Mouse (Mus musculus): ENCODE measurements around the gene Zmiz1. TPM values are rescaled to one million over a fixed set of nuclear protein-coding genes. Genes with fewer than 3 reads are reported as not detected.

Gene Zmiz1
- polyA plus RNA-seq, 1 experiment from 2014 or later, result 37.0 TPM

GRCm38 (mm10) chr14:25600358-25600757, 141.4 kb downstream of the Zmiz1 start:
- H3K27me3 ChIP-seq (replicated peaks; ENCODE audit: control insufficient read depth, insufficient read depth, low read length), result no peaks in the 10 kb centered on the region
- peaks cover 23% of the 10 kb centered on the region for H3K4me1 ChIP-seq (ENCODE audit: control insufficient read depth, insufficient read depth, low read length)
- 89% methylated on average over 7 of the region's 7 CpGs for WGBS
- H3K9ac ChIP-seq (ENCODE audit: low read length), result no peak overlapping the region
- H3K9me3 ChIP-seq (replicated peaks; ENCODE audit: control insufficient read depth, low read length), result no peaks in the 10 kb centered on the region
- no peak overlapping the region for H3K4me3 ChIP-seq (ENCODE audit: low read depth, low read length)
- no peak overlapping the region for H3K27ac ChIP-seq (ENCODE audit: low read depth, low read length)
- H3K36me3 ChIP-seq (ENCODE audit: control insufficient read depth, insufficient read depth, low read length), result peaks cover 36% of the 10 kb centered on the region
- H3K4me2 ChIP-seq (ENCODE audit: low read length), result no peak overlapping the region
- ATAC-seq, result no peak
- DNase-seq (ENCODE audit: low spot score), result no peak

GRCm38 (mm10) chr14:25600951-25601350, 142.0 kb downstream of the Zmiz1 start:
- ATAC-seq, result no peak
- Histone ChIP-seq H3K4me1 (ENCODE audit: control insufficient read depth, insufficient read depth, low read length) (peaks cover 29% of the 10 kb centered on the region), H3K27ac (ENCODE audit: low read depth, low read length) (no peak overlapping the region), H3K4me2 (ENCODE audit: low read length) (no peak overlapping the region), H3K9me3 (replicated peaks; ENCODE audit: control insufficient read depth, low read length) (no peaks in the 10 kb centered on the region), H3K27me3 (replicated peaks; ENCODE audit: control insufficient read depth, insufficient read depth, low read length) (no peaks in the 10 kb centered on the region), H3K4me3 (ENCODE audit: low read depth, low read length) (no peak overlapping the region), H3K9ac (ENCODE audit: low read length) (no peak overlapping the region), H3K36me3 (ENCODE audit: control insufficient read depth, insufficient read depth, low read length) (peaks cover 36% of the 10 kb centered on the region)
- 52% methylated on average over 2 of the region's 2 CpGs for WGBS
- DNase-seq (ENCODE audit: low spot score), result no peak

- Histone ChIP-seq H3K4me2 (ENCODE audit: low read length) (no peak overlapping the region), H3K9ac (ENCODE audit: low read length) (no peak overlapping the region), H3K4me3 (ENCODE audit: low read depth, low read length) (no peak overlapping the region), H3K27me3 (replicated peaks; ENCODE audit: control insufficient read depth, insufficient read depth, low read length) (no peaks in the 10 kb centered on the region), H3K36me3 (ENCODE audit: control insufficient read depth, insufficient read depth, low read length) (peaks cover 26% of the 10 kb centered on the region), H3K4me1 (ENCODE audit: control insufficient read depth, insufficient read depth, low read length) (peaks cover 37% of the 10 kb centered on the region), H3K9me3 (replicated peaks; ENCODE audit: control insufficient read depth, low read length) (no peaks in the 10 kb centered on the region), H3K27ac (ENCODE audit: low read depth, low read length) (no peak overlapping the region)
- WGBS, result 94% methylated on average over 2 of the region's 2 CpGs
- no peak for ATAC-seq
- DNase-seq (ENCODE audit: low spot score), result no peak
These were observed 143.0 kb downstream of the Zmiz1 start for GRCm38 (mm10) chr14:25602018-25602417.

GRCm38 (mm10) chr14:25604395-25605142, 145.6 kb downstream of the Zmiz1 start:
- 2% methylated on average over 17 of the region's 18 CpGs for WGBS
- peaks cover 8% of the 10 kb centered on the region; the same call in 1 of the 2 replicates for H3K36me3 ChIP-seq (ENCODE audit: control insufficient read depth, insufficient read depth, low read length)
- no peak overlapping the region for H3K4me3 ChIP-seq (ENCODE audit: low read depth, low read length)
- ATAC-seq, result no peak
- peak; percentile 36 for DNase-seq (ENCODE audit: low spot score)
- H3K9me3 ChIP-seq (replicated peaks; ENCODE audit: control insufficient read depth, low read length), result no peaks in the 10 kb centered on the region
- no peaks in the 10 kb centered on the region for H3K27me3 ChIP-seq (replicated peaks; ENCODE audit: control insufficient read depth, insufficient read depth, low read length)
- peaks cover 46% of the 10 kb centered on the region for H3K4me1 ChIP-seq (ENCODE audit: control insufficient read depth, insufficient read depth, low read length)
- H3K9ac ChIP-seq (ENCODE audit: low read length), result 0 out of 2 replicates have a peak overlapping the region, but pooled peaks have one; percentile 14
- peak overlapping the region; percentile 73 for H3K27ac ChIP-seq (ENCODE audit: low read depth, low read length)
- no peak overlapping the region for H3K4me2 ChIP-seq (ENCODE audit: low read length)

GRCm38 (mm10) chr14:25606372-25607140, 147.6 kb downstream of the Zmiz1 start:
- peak overlapping the region; percentile 99 for H3K27ac ChIP-seq (ENCODE audit: low read depth, low read length)
- H3K36me3 ChIP-seq (ENCODE audit: control insufficient read depth, insufficient read depth, low read length), result 0 out of 2 replicates have a peak, but pooled peaks cover 2% of the 10 kb centered on the region
- peak overlapping the region; percentile 73 for H3K4me3 ChIP-seq (ENCODE audit: low read depth, low read length)
- H3K4me2 ChIP-seq (ENCODE audit: low read length), result peak overlapping the region; percentile 99
- peak overlapping the region; percentile 96 for H3K9ac ChIP-seq (ENCODE audit: low read length)
- under 1% methylated on average over 31 of the region's 31 CpGs for WGBS
- H3K27me3 ChIP-seq (replicated peaks; ENCODE audit: control insufficient read depth, insufficient read depth, low read length), result no peaks in the 10 kb centered on the region
- ATAC-seq, result peak; percentile 38
- peaks cover 65% of the 10 kb centered on the region for H3K4me1 ChIP-seq (ENCODE audit: control insufficient read depth, insufficient read depth, low read length)
- no peaks in the 10 kb centered on the region for H3K9me3 ChIP-seq (replicated peaks; ENCODE audit: control insufficient read depth, low read length)
- peak; percentile 57 for DNase-seq (ENCODE audit: low spot score)

GRCm38 (mm10) chr14:25607141-25607967, 148.4 kb downstream of the Zmiz1 start:
- ATAC-seq, result peak; percentile 85
- no peaks in the 10 kb centered on the region for H3K27me3 ChIP-seq (replicated peaks; ENCODE audit: control insufficient read depth, insufficient read depth, low read length)
- H3K27ac ChIP-seq (ENCODE audit: low read depth, low read length), result peak overlapping the region; percentile 99
- peak; percentile 91 for DNase-seq (ENCODE audit: low spot score)
- H3K9ac ChIP-seq (ENCODE audit: low read length), result peak overlapping the region; percentile 96
- peaks cover 6% of the 10 kb centered on the region; the same call in 1 of the 2 replicates for H3K36me3 ChIP-seq (ENCODE audit: control insufficient read depth, insufficient read depth, low read length)
- peak overlapping the region; percentile 99 for H3K4me2 ChIP-seq (ENCODE audit: low read length)
- H3K4me1 ChIP-seq (ENCODE audit: control insufficient read depth, insufficient read depth, low read length), result peaks cover 72% of the 10 kb centered on the region
- H3K9me3 ChIP-seq (replicated peaks; ENCODE audit: control insufficient read depth, low read length), result no peaks in the 10 kb centered on the region
- peak overlapping the region; percentile 73 for H3K4me3 ChIP-seq (ENCODE audit: low read depth, low read length)
- under 1% methylated on average over 72 of the region's 103 CpGs for WGBS

- peaks cover 6% of the 10 kb centered on the region; the same call in 1 of the 2 replicates for H3K36me3 ChIP-seq (ENCODE audit: control insufficient read depth, insufficient read depth, low read length)
- peak overlapping the region; percentile 99 for H3K4me2 ChIP-seq (ENCODE audit: low read length)
- H3K4me3 ChIP-seq (ENCODE audit: low read depth, low read length), result peak overlapping the region; percentile 73
- peak overlapping the region; percentile 96 for H3K9ac ChIP-seq (ENCODE audit: low read length)
- DNase-seq (ENCODE audit: low spot score) (peak; percentile 81), ATAC-seq (peak; percentile 73)
- peaks cover 73% of the 10 kb centered on the region for H3K4me1 ChIP-seq (ENCODE audit: control insufficient read depth, insufficient read depth, low read length)
- H3K27ac ChIP-seq (ENCODE audit: low read depth, low read length), result peak overlapping the region; percentile 99
- under 1% methylated on average over 26 of the region's 53 CpGs for WGBS
- H3K27me3 ChIP-seq (replicated peaks; ENCODE audit: control insufficient read depth, insufficient read depth, low read length), result no peaks in the 10 kb centered on the region
- H3K9me3 ChIP-seq (replicated peaks; ENCODE audit: control insufficient read depth, low read length), result no peaks in the 10 kb centered on the region
These were observed 149.0 kb downstream of the Zmiz1 start for GRCm38 (mm10) chr14:25607968-25608491.

GRCm38 (mm10) chr14:25608618-25609017, 149.6 kb downstream of the Zmiz1 start:
- Histone ChIP-seq H3K27me3 (replicated peaks; ENCODE audit: control insufficient read depth, insufficient read depth, low read length) (no peaks in the 10 kb centered on the region), H3K9me3 (replicated peaks; ENCODE audit: control insufficient read depth, low read length) (no peaks in the 10 kb centered on the region), H3K36me3 (ENCODE audit: control insufficient read depth, insufficient read depth, low read length) (peaks cover 6% of the 10 kb centered on the region; the same call in 1 of the 2 replicates), H3K4me3 (ENCODE audit: low read depth, low read length) (peak overlapping the region; percentile 73), H3K4me2 (ENCODE audit: low read length) (peak overlapping the region; percentile 99), H3K4me1 (ENCODE audit: control insufficient read depth, insufficient read depth, low read length) (peaks cover 68% of the 10 kb centered on the region), H3K27ac (ENCODE audit: low read depth, low read length) (peak overlapping the region; percentile 99), H3K9ac (ENCODE audit: low read length) (peak overlapping the region; percentile 96)
- ATAC-seq (no peak), DNase-seq (ENCODE audit: low spot score) (peak; percentile 36)
- WGBS, result 9% methylated on average over 4 of the region's 4 CpGs

All from forebrain, embryonic 14.5 days (tissue).